Mouse (Mus musculus) kidney, postnatal 10 days (tissue): ENCODE data around the gene Prss50.
"Not testable (repeated sequence)": the region's sequence is repeated elsewhere in the genome, so short reads cannot be mapped to it uniquely, and the experiment has no call there.

ENCODE experiments used
- DNase-seq: peaks from one replicate; pipeline ENCODE4 v3.0.0; 2021; ENCODE audit warnings: mixed read lengths

The Prss50 gene

DNA sequence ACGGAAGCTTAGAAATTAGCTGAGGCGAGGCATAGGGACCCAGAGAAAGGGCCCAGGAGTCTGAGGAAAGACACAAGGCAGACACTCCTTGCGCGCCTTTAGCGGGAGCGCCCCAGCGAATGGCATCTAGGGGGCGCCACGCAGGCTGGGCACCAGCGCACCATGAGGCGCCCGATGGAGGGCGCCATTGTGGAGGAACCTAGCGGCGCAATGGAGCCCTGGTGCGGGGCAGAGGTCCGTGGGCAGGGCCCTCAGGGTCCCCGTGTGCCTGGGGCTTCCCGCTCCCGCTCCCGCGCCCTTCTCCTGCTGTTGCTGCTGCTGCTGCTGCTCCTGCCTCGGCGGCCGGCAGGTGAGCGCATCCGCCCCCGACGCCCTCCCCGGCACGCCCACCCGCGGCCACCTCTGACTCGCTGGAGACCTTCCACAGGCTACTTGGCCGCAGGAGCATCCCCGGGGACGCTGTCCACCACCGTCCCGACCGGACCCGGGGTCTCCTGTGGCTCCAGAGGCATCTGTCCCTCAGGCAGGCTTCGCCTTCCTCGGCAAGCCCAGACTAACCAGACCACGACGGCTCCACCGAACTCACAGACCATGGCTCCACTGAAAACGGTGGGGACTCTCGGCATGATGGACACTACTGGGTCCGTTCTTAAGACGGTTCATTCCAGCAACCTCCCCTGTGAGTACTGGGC is at the start of gene Prss50:
TSS of gene Prss50 (plus strand) at position 187 of the 692 bp plus-strand sequence.
- DNase-seq = no peak

GRCm38 (mm10) chr9:110810051-110810450 is 47.7 kb upstream of the Prss50 start:
- no peak for DNase-seq

DNA sequence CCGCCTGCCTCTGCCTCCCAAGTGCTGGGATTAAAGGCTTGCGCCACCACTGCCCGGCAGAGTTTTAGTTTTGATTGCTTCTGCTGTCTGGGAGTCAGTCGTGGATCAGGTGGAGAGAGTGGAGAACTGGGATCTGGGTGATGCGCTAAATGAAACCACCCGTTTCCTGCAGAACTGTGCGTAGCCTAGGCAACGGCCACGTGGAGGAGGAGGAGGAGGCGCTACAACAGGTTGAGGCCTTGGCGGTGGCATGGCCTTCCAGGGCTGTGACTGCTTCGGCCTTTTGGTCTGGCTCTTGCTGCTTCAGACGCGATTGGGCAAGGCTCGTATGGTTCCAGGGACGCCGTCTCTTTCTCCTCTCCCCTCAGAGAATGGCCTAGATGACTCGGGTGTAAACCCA is 44.0 kb upstream of the Prss50 start, which contains the start of gene Prss44:
TSS of gene Prss44 (plus strand) at position 206 of the 400 bp plus-strand sequence.
- no peak for DNase-seq

DNA sequence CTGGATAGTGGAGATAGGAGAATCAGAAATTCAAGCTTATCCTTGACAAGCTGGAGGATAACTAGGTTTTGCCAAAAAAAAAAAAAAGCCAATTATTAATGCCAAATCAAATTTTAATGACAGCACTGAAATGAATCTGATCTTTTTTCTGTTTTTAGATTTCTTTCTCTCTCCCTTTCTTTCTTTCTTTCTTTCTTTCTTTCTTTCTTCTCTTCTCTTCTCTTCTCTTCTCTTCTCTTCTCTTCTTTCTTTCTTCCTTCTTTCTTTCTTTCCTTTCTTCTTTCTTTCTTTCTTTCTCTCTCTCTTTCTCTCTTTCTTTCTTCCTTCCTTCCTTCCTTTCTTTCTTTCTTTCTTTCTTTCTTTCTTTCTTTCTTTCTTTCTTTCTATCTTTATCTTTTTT is 37.2 kb upstream of the Prss50 start:
- DNase-seq = not testable (repeated sequence)

DNA sequence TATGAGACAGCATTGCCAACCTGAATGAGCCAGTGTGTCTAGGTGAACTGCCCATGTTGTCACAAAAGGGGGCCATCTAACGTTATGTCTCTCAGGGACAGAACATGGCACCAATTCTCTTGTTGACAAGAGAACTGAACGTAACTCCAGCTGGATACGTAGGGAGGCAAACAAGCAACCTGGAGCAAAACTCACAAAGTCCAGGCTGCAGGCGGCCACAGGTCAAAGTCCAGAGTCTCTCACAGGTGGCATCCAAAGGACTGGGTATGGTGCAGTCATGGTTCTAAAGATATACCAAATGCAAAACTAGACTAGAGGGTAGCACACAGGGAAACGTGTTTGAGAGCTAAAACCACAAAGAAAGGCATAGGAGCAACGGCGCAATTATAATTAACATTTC is 36.3 kb upstream of the Prss50 start:
- no peak for DNase-seq

DNA sequence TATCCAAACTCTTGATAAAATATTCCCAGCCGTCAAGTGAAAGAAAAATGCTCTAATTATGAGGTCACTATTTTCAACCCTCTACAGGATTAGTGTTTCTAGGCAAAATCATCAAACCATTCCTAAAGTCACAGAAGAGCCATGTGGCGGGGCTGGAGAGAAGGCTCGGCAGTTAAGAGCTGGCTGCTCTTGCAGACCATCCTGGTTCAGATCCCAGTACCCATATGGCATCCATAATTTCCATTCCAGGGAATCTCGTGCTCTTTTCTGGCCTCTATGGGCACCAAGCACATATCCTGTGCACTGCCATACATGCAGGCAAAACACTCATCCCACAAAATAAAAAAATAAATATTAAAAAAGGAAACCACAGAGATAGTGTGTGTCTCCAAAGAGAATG is 32.3 kb upstream of the Prss50 start:
- DNase-seq = no peak

DNA sequence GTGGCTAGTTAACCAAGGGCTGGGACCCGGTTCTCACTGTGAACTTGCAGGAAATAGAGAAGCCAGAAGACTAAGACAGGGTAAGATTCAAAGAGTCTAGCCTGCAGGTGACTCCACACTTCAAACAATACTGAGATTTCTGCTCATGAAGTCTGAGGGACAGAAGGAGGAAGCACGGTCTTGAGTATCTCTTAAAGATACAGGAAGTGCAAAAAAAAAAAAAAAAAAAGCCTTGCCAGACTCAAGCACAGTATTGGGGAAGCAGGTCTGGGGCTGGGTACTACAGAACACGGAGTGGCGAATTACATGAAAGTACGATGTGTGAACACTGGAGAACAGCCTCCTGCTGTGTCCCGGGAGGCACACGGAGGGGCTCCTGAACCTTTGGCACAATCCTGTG is 31.9 kb upstream of the Prss50 start:
- no peak for DNase-seq

- DNase-seq = no peak
These were observed 31.4 kb upstream of the Prss50 start, which contains the start of gene Prss43 for GRCm38 (mm10) chr9:110826390-110826789. Gene Prss43 (plus strand): TSS chr9:110826690.

DNA sequence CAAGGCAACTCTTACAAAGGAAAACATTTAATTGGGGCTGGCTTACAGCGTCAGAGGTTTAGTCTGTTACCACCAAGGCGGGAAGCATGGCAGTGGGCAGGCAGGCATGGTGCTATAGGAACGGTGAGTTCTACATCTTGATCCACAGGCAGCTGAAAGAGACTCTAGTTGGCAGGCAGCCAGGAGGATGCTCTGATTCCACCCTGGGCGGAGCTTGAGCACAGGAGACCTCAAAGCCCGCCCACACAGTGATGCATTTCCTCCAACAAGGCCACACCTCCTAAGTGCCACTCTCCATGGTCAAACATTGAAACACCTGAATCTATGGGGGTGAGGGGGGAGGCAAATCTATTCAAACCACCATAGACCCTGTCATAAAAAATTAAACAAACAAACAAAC is 24.7 kb upstream of the Prss50 start:
- DNase-seq = no peak

DNA sequence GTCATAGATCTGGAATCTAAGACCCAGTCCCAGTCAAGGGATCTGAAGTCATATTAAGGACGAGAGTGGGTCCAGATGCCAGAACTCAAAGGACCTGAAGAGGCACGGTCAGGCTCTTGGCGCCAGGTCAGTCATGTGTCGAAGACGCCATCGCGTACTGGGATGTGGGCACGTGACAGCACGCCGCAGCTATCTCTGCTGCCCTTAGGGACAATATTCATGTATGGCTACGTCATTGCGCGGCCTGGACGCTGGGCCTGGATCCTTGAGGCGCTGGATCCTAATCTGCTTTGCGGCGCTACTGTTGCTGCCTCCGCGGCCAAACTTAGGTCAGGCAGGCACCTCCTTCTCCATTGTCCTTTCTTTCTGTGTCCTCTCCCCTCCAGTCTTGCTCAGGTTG is 23.4 kb upstream of the Prss50 start, which contains the start of gene Prss45:
TSS of gene Prss45 (plus strand) at position 178 of the 400 bp plus-strand sequence.
- DNase-seq = no peak

DNA sequence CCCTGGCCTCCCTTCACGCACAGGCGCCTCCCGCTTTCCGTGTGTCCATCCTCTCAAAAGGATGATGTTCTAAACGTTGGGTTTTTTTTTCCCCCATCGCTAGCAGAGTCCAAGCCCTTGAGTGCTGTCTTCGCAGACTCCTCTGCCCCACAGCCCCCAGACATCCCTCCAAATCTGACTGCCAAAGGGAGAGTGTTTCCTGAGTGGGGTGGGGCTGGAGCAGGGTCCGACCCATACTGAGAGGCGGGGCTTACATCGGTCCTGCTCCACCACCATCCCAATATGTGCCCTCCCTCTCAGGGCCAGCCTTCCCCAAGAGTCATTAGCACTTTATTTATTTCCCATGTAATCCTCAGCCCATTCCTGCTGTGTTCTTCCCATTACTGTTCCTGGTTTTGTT is 22.8 kb upstream of the Prss50 start:
- DNase-seq = no peak

DNA sequence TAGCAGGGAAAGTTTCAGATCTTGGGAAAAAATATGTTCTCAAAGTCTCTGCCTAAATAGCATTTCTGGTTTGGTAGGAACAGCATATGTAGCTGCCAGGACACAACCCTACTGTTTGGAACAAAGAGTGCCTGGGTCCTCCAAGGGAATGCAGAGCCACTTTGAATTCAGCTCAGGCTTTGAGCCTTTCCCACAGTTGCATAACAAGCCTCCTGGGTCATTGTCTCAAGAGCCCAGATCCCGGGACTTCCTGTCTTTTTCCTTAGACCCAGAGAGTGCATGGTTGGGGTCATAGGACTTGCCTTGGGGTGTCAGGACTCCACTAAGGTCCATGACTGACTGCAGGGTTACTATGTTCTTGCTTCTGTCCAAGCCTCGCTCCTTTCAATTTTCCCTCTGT is 21.7 kb upstream of the Prss50 start:
- no peak for DNase-seq

GRCm38 (mm10) chr9:110840905-110841304 is 16.9 kb upstream of the Prss50 start:
- DNase-seq = no peak

DNA sequence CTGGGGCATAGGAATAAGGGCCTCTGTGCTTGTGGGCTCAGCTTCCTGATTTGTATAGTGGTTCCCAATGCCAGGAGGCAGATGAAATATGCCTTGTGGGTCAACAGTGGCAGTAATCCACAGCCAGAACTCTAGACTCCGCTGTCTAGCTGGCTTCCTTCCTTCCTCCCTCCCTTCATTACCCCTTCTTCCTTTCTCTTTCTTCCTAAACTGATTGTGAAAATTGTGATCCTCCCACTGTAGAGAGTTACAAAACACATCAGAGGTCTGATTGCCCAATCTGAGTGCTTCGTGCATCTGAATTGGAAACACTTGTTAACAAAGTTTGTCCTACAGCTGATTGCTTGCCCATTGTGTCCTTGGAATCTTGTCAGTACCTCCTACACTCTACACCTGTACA is 16.3 kb upstream of the Prss50 start:
- DNase-seq = peak; percentile 28

GRCm38 (mm10) chr9:110844206-110844605 is 13.6 kb upstream of the Prss50 start, which contains the start of gene Prss46:
Gene Prss46 (plus strand): TSS chr9:110844506.
- no peak for DNase-seq

- no peak for DNase-seq
These were observed 8.6 kb upstream of the Prss50 start for GRCm38 (mm10) chr9:110849162-110849561.

DNA sequence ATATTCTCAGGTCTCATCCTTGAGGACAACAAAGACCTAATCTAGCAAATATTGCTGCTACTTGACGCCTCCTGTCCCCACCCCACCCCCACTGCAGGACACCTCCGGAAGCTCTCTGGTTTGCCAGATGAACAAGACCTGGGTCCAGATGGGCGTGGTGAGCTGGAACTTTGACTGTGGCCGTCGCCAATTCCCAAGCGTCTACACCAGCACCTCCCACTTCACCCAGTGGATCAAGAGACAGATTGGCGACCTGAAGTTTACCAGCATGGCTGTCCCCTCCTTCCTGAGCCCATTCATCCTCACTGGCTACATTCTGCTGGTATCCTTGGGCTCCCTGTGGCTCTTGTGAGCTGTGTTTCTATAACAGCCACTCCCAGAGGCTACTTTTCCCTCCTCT is 1.9 kb upstream of the Prss50 start:
- DNase-seq = no peak

DNA sequence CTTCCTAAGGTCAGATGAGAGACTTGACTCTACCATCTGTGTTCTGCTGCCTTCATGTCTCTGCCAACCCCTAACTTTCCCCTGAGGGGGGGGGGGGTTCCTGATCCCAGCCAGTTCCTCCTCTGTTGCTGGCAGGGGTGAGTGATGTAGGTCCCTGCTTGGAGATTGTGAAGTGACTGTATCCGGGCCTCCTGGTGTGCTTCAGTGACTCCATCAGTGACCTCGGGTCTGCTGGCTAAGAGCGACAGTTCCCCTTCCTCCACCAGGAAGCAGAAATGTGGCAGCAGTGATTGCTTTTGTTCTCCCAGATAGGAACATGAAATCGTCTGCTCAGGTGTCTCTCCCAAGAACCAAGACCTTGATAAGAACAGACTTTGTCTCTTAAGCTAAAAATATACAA is 847 bp upstream of the Prss50 start:
- DNase-seq = peak; percentile 59

GRCm38 (mm10) chr9:110858523-110858922 is 756 bp downstream of the Prss50 start:
- DNase-seq = no peak

GRCm38 (mm10) chr9:110858967-110859596 is 1.3 kb downstream of the Prss50 start:
- no peak for DNase-seq

DNA sequence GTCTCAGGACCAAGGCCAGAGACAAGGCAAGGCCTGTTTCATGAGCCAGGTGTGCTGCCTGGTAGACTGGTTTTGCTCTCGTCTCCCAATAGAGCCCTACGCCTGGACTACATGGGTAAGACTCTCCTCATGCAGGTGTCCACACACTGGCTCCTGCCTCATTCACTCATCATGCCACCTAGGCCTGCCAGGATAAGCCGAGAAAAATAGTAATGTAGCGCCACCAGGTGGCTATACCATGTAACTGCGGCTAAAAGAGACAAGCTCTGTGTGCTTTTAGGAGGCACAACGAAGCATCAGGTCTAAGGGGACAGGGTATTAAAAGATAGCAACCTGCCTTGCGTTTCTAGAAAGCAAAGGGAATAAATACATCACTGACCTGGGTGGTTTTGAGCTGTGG is 13.3 kb downstream of the Prss50 start:
- peak; percentile 64 for DNase-seq

DNA sequence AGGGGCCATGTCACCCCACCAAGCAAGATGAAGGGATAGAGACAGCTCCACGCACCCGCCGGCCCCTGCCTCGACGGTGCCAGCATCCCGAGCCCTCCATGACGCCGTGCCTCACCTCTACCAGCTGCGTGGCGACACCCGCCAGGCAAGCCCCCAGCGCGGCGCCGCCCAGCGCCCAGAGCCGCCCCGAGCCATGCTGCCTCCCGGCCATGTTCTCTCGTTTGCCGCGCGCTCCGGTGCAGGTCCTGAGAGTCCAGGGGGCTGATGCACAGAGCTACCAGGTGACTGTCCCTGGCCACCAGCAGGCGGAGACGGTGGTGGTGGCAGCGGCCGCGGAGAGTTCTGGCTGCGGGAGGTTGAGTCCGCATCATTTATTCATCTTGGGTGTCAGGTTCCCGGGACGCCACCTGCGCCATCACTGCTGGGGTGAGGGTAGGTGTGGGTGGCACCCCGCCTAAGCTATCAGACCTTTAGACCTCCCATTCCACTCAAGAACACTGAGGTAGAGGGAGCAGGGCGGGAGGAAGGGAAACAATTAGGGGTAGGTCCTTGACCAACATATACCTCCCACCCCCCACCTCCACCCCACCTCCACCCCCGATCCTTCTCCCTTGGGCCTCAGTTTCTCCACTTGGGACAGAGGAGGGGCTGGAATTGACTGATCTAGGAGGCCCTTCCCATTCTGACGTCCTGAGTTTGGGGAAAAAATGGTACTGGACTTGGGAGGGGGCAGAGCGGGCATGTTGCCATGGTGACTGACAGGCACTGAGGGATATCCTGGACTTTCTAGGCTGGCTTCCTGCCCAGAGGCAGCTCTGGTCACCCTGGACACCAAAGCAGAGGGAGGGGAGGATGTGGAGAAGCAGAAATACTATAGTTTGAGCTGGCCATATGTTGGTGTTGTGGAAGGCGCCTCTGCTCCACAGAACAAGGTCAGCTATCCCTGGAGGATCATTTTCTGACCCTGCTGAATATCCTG is 16.2 kb downstream of the Prss50 start:
- peak; percentile 85 for DNase-seq

DNA sequence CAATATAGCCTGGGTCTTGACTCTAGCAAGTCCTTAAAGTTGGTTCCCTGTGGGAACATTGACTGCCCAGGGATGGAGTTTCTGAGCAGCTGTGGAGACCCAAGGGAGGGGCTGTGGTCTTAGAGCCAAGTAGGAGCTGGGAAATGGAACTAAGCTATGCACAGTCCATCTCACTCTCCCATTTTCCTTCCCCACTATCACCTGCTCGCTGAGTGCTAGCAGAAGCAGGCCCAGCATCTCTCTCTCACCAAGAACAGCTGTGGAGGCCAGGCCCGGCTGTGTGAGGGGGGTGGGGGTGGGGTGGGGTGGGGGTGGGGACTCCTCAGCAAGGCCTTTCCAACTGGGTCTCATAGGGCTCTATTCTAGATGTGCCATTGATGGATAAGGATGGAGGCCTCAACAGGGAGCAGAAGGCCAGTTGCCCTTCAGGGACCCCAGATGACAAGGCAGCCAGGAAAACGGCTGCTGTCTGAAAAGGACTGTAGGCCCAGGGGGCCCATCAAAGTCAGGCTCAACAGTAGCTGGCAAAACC is 17.0 kb downstream of the Prss50 start:
- no peak for DNase-seq
